Mouse (Mus musculus): Measurements from ENCODE around the gene Dlgap1. TPM values are rescaled to one million over a fixed set of nuclear protein-coding genes. Genes with fewer than 3 reads are reported as not detected.
A peak's percentile ranks its signal among the peaks of the same experiment; 100 is the strongest.

Dlgap1 gene
- polyA plus RNA-seq, 1 experiment from 2014 or later, result 3.8 TPM

DNA sequence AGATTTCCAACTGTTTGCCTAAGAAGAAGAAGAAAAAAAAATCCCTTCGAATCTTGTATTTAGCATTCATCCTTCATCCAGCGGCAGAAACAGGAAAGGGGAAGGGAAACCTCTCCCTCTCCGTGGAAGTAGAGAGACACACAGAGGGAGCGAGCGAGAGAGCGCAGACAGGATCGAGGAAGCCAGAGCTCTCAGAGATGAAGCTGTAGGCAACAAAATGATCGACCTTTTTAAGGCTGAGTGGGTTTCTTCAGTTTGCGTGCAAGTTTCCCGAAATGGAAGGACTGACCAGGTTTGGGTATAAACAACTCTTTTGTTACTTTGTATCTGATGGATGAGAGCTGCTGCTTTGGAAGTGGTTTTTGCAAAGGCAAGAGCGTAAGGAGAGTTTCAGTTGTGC is 553.1 kb downstream of the Dlgap1 start:
- Histone ChIP-seq H3K9me3 (ENCODE audit: control insufficient read depth, low read length) (no peaks in the 10 kb centered on the region), H3K4me1 (ENCODE audit: control insufficient read depth, insufficient read depth, low read length) (peaks cover 15% of the 10 kb centered on the region; the same call in 1 of the 2 replicates), H3K36me3 (ENCODE audit: control insufficient read depth, insufficient read depth, low read length) (no peaks in the 10 kb centered on the region), H3K4me2 (replicated peaks; ENCODE audit: low read depth, low read length) (peak overlapping the region; percentile 22), H3K27ac (ENCODE audit: low read depth, low read length) (no peak overlapping the region), H3K27me3 (ENCODE audit: control insufficient read depth, insufficient read depth, low read length) (no peaks in the 10 kb centered on the region), H3K4me3 (ENCODE audit: low read length) (peak overlapping the region; percentile 10), H3K9ac (ENCODE audit: low read depth, low read length) (0 out of 2 replicates have a peak overlapping the region, but pooled peaks have one; percentile 18)
- ATAC-seq (ENCODE audit: low FRiP score, low TSS enrichment), result peak; percentile 48; the same call in 1 of the 2 replicates
- 26% methylated on average over 11 of the region's 11 CpGs for WGBS

DNA sequence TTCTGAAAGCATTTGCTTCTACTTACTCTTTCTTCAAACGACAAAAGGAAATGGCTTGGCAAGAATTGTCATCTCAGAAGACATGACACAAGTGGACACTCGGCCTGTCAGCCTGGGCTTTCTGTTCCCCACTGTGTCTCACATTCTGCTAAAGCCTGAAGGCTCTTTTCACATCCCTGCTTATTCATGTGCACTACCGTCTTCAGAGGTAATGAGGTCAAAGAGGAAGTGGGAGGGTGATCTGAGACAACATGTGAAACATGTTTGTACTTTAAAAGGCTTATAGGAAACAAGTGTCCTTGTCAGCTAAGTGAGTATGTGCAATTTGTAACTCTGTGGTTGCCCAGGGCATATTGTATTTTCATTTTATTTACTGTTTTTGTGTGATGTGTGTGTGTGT is 557.1 kb downstream of the Dlgap1 start:
- no peaks in the 10 kb centered on the region for H3K36me3 ChIP-seq (ENCODE audit: control insufficient read depth, insufficient read depth, low read length)

DNA sequence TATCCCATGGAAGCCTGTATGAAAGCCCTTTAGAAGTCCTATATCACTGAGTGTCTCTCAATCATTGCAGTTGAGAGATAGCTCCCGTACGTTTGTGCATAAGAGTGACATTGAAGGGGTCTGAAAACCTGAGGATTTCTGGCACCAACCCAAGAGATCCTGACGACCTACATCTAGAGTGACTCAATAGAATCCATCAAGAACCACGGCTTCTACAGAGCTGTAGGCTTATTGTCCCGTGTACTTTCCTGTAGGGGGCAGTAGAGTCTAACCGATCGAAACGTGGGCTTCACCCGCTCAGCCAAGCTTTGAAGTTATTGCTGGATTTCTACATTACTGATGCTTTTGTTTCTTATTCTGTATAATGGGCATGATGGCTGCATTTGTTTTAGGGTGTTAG is 558.2 kb downstream of the Dlgap1 start:
- H3K36me3 ChIP-seq (ENCODE audit: control insufficient read depth, insufficient read depth, low read length), result no peaks in the 10 kb centered on the region
- WGBS, result 44% methylated on average over 9 of the region's 9 CpGs
- H3K27ac ChIP-seq (ENCODE audit: low read depth, low read length), result no peak overlapping the region
- H3K9ac ChIP-seq (ENCODE audit: low read depth, low read length), result no peak overlapping the region
- peak; percentile 65; the same call in 1 of the 2 replicates for ATAC-seq (ENCODE audit: low FRiP score, low TSS enrichment)
- peaks cover 15% of the 10 kb centered on the region; the same call in 1 of the 2 replicates for H3K4me1 ChIP-seq (ENCODE audit: control insufficient read depth, insufficient read depth, low read length)
- no peaks in the 10 kb centered on the region for H3K9me3 ChIP-seq (ENCODE audit: control insufficient read depth, low read length)
- H3K4me3 ChIP-seq (ENCODE audit: low read length), result no peak overlapping the region
- H3K4me2 ChIP-seq (replicated peaks; ENCODE audit: low read depth, low read length), result no peak overlapping the region
- no peaks in the 10 kb centered on the region for H3K27me3 ChIP-seq (ENCODE audit: control insufficient read depth, insufficient read depth, low read length)

More for the DNA sequence above, 557.1 kb downstream of the Dlgap1 start:
- H3K4me2 ChIP-seq (replicated peaks; ENCODE audit: low read depth, low read length), result no peak overlapping the region
- no peak overlapping the region for H3K9ac ChIP-seq (ENCODE audit: low read depth, low read length)
- H3K4me1 ChIP-seq (ENCODE audit: control insufficient read depth, insufficient read depth, low read length), result peaks cover 21% of the 10 kb centered on the region; the same call in 1 of the 2 replicates
- H3K9me3 ChIP-seq (ENCODE audit: control insufficient read depth, low read length), result no peaks in the 10 kb centered on the region
- WGBS, result 21% methylated on average over 3 of the region's 3 CpGs
- no peak overlapping the region for H3K4me3 ChIP-seq (ENCODE audit: low read length)
- no peak for ATAC-seq (ENCODE audit: low FRiP score, low TSS enrichment)
- H3K27ac ChIP-seq (ENCODE audit: low read depth, low read length), result no peak overlapping the region
- no peaks in the 10 kb centered on the region for H3K27me3 ChIP-seq (ENCODE audit: control insufficient read depth, insufficient read depth, low read length)

DNA sequence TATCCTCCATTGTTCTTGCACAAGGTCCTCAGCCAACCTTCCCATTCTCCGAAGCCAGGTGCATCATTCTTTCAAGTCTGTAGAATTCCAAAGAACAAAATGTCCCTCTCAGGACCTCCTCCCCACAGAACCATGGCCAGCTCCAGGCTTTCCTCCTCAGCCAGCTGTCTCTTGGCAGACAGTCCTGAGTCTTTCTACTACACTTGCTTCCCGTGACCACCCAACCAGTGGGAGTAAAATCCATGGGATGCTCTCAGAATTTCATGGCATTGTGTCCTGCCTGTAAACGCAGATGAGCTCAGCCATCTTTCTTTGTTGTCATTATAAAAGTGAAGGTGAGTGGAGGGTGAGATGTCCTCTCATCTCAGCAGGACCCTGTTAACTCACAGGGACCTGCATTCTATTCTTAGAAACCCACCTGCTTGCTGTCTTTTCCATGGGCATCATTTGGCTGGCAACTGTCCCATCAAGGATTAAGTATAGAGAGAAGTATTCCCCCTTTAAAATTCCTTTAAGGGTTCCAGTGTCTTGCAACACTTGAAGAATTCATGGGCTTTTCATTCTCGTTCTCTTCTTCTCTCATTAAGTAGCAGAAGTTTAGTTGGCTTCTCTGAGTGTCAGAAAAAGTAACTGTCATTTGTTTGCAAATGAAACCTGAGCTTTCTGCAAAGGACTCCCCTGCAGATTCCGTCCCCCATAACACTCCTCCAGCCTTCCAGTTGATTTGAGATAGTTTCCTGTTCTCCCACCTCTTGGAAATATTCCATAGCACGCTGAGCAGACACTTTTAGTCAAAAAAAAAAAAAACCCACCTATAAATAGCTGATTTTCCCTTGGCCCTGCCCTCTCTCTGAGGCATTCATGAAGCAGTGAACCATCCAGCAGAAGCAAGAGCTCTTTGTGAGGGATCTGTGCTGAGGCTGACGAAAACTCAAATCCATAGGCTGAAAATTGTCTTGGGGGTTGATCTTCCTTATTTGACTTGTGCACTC is 559.6 kb downstream of the Dlgap1 start:
- Histone ChIP-seq H3K4me1 (ENCODE audit: control insufficient read depth, insufficient read depth, low read length) (peaks cover 15% of the 10 kb centered on the region; the same call in 1 of the 2 replicates), H3K36me3 (ENCODE audit: control insufficient read depth, insufficient read depth, low read length) (no peaks in the 10 kb centered on the region), H3K4me3 (ENCODE audit: low read length) (no peak overlapping the region), H3K9me3 (ENCODE audit: control insufficient read depth, low read length) (no peaks in the 10 kb centered on the region), H3K27me3 (ENCODE audit: control insufficient read depth, insufficient read depth, low read length) (no peaks in the 10 kb centered on the region), H3K9ac (ENCODE audit: low read depth, low read length) (no peak overlapping the region), H3K4me2 (replicated peaks; ENCODE audit: low read depth, low read length) (no peak overlapping the region; the same call in 1 of the 2 replicates), H3K27ac (ENCODE audit: low read depth, low read length) (0 out of 2 replicates have a peak overlapping the region, but pooled peaks have one; percentile 30)
- WGBS, result 25% methylated on average over 7 of the region's 7 CpGs
- ATAC-seq (ENCODE audit: low FRiP score, low TSS enrichment), result peak; percentile 54; the same call in 1 of the 2 replicates

DNA sequence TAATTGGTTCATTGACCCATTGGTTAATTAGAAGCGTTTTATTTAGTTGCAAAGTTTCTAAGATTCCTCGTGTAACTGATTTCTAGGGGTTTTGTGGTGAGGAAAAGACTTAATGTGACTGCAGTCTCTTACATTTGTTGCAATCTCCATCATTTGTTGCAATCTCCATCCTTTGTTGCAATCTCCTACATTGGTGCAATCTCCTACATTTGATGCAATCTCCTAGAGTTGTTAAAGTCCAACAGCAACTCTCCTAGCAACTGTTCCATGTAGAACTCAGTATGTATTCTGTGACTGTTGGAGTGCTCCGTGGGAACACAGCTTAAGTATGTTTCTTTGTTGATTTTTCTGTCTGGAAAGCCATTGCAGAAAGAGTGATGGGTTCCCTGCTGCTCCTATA is 565.4 kb downstream of the Dlgap1 start:
- H3K36me3 ChIP-seq (ENCODE audit: control insufficient read depth, insufficient read depth, low read length), result no peaks in the 10 kb centered on the region
- H3K9ac ChIP-seq (ENCODE audit: low read depth, low read length), result no peak overlapping the region
- no peak overlapping the region for H3K4me2 ChIP-seq (replicated peaks; ENCODE audit: low read depth, low read length)
- no peaks in the 10 kb centered on the region for H3K4me1 ChIP-seq (ENCODE audit: control insufficient read depth, insufficient read depth, low read length)
- ATAC-seq (ENCODE audit: low FRiP score, low TSS enrichment), result no peak
- 77% methylated on average over 3 of the region's 3 CpGs for WGBS
- H3K27me3 ChIP-seq (ENCODE audit: control insufficient read depth, insufficient read depth, low read length), result no peaks in the 10 kb centered on the region
- no peak overlapping the region for H3K27ac ChIP-seq (ENCODE audit: low read depth, low read length)
- H3K4me3 ChIP-seq (ENCODE audit: low read length), result no peak overlapping the region
- no peaks in the 10 kb centered on the region for H3K9me3 ChIP-seq (ENCODE audit: control insufficient read depth, low read length)

DNA sequence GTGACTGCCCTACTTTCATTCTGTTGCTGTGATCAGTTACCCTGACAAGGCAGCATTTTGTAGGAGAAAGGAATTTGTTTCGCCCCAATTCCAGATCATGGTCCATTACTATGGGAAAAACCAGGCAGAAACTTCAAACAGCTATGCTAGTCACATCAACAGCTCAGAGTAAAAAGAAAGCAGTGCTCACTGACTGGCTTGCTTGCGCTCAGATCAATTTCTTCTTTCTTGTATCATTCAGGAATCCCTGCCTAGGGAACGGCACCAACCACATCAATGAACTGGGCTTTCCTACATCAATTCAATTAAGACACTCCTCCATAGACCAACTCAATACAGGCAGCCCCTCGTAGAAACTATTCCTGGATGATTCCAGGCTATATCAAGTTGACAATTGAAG is 572.9 kb downstream of the Dlgap1 start:
- H3K4me1 ChIP-seq (ENCODE audit: control insufficient read depth, insufficient read depth, low read length), result no peaks in the 10 kb centered on the region
- no peaks in the 10 kb centered on the region for H3K27me3 ChIP-seq (ENCODE audit: control insufficient read depth, insufficient read depth, low read length)
- H3K4me3 ChIP-seq (ENCODE audit: low read length), result no peak overlapping the region
- H3K9me3 ChIP-seq (ENCODE audit: control insufficient read depth, low read length), result no peaks in the 10 kb centered on the region
- H3K27ac ChIP-seq (ENCODE audit: low read depth, low read length), result no peak overlapping the region
- H3K4me2 ChIP-seq (replicated peaks; ENCODE audit: low read depth, low read length), result no peak overlapping the region
- WGBS, result 88% methylated on average over 4 of the region's 4 CpGs
- H3K36me3 ChIP-seq (ENCODE audit: control insufficient read depth, insufficient read depth, low read length), result no peaks in the 10 kb centered on the region
- H3K9ac ChIP-seq (ENCODE audit: low read depth, low read length), result no peak overlapping the region
- ATAC-seq (ENCODE audit: low FRiP score, low TSS enrichment), result no peak

DNA sequence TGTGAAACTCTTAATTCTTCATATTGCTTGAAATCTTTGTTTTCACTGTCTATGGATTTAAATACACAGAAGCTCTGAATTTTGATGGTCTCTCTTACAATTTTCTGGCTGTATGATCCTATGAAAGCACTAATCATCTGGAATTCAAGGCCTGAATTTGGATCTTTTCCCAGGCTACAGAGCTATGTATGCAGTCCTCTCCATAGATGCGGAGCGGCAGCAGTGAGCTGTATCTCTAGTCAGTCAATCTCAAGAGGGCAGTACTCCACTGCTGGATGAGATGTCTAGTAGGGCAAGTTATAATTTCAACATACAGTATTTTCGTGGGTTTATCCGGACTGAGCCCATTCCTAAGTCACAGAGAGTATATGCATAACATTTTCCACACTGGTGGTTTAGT is 581.9 kb downstream of the Dlgap1 start:
- Histone ChIP-seq H3K4me3 (ENCODE audit: low read length) (no peak overlapping the region), H3K9ac (ENCODE audit: low read depth, low read length) (no peak overlapping the region), H3K27ac (ENCODE audit: low read depth, low read length) (no peak overlapping the region), H3K27me3 (ENCODE audit: control insufficient read depth, insufficient read depth, low read length) (no peaks in the 10 kb centered on the region), H3K9me3 (ENCODE audit: control insufficient read depth, low read length) (no peaks in the 10 kb centered on the region), H3K4me1 (ENCODE audit: control insufficient read depth, insufficient read depth, low read length) (no peaks in the 10 kb centered on the region), H3K36me3 (ENCODE audit: control insufficient read depth, insufficient read depth, low read length) (no peaks in the 10 kb centered on the region), H3K4me2 (replicated peaks; ENCODE audit: low read depth, low read length) (no peak overlapping the region)
- ATAC-seq (ENCODE audit: low FRiP score, low TSS enrichment), result no peak
- WGBS, result 89% methylated on average over 4 of the region's 4 CpGs

DNA sequence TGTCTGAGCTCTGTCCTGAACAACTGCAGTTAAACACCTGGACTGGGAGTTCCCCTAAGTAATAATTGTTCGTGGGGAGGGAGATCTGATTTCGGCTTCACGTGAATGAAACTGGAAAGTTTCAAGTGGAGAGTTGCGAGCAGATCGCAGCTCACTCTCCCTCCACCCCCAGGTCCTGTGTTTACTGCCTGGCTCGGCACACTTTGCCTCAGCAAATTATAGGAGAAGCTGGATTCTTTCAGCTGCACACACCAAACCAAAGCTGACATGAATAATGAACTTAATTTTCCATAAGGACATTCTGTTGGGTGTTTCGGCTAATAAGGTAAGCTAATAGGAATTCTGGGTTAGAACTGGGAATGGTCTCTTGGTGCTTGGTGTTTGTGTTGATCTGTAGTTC is 592.7 kb downstream of the Dlgap1 start:
- H3K4me1 ChIP-seq (ENCODE audit: control insufficient read depth, insufficient read depth, low read length), result no peaks in the 10 kb centered on the region

DNA sequence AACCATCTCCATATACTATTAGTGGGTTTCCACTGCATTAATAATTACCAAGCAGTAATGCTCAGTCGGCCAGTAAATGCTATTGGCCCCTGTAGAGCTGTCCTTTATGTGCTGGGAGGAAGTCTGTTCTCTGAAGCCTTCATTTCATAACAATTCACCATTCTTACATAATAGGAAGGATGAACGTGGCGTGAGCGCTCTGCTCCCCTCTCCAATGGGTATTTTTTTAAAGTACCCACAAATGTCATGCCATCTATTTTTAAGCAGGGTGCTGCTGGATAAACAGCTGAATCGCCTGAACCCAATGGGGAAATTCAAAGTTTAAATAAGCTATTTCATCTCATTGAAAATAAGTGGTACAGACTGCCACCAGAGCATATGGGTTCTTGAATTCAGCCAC is 602.0 kb downstream of the Dlgap1 start:
- Histone ChIP-seq H3K9ac (ENCODE audit: low read depth, low read length) (no peak overlapping the region), H3K9me3 (ENCODE audit: control insufficient read depth, low read length) (no peaks in the 10 kb centered on the region), H3K4me1 (ENCODE audit: control insufficient read depth, insufficient read depth, low read length) (no peaks in the 10 kb centered on the region), H3K4me2 (replicated peaks; ENCODE audit: low read depth, low read length) (no peak overlapping the region), H3K36me3 (ENCODE audit: control insufficient read depth, insufficient read depth, low read length) (no peaks in the 10 kb centered on the region), H3K27me3 (ENCODE audit: control insufficient read depth, insufficient read depth, low read length) (no peaks in the 10 kb centered on the region), H3K27ac (ENCODE audit: low read depth, low read length) (no peak overlapping the region), H3K4me3 (ENCODE audit: low read length) (no peak overlapping the region)
- WGBS, result 75% methylated on average over 5 of the region's 5 CpGs
- no peak for ATAC-seq (ENCODE audit: low FRiP score, low TSS enrichment)

More for the DNA sequence above, 592.7 kb downstream of the Dlgap1 start:
- Histone ChIP-seq H3K27ac (ENCODE audit: low read depth, low read length) (no peak overlapping the region), H3K4me3 (ENCODE audit: low read length) (no peak overlapping the region), H3K9ac (ENCODE audit: low read depth, low read length) (no peak overlapping the region), H3K9me3 (ENCODE audit: control insufficient read depth, low read length) (no peaks in the 10 kb centered on the region), H3K27me3 (ENCODE audit: control insufficient read depth, insufficient read depth, low read length) (no peaks in the 10 kb centered on the region), H3K4me2 (replicated peaks; ENCODE audit: low read depth, low read length) (no peak overlapping the region), H3K36me3 (ENCODE audit: control insufficient read depth, insufficient read depth, low read length) (no peaks in the 10 kb centered on the region)
- ATAC-seq (ENCODE audit: low FRiP score, low TSS enrichment), result no peak
- WGBS, result 34% methylated on average over 7 of the region's 7 CpGs

Measured in kidney, embryonic 14.5 days (tissue).